Mouse (Mus musculus) limb, embryonic 14.5 days (tissue): ENCODE measurements at regions not wholly inside any gene's neighbourhood (a gene's known extent, or its start where the extent isn't known, plus 50 kb on each side); places are given as distances from the start of the nearest gene placed in this dataset.
A peak's percentile ranks its signal among the peaks of the same experiment; 100 is the strongest.

ENCODE experiments used
- ATAC-seq: fragments of 200-750 bp; cut with Nextera tagmentation; 2 replicates; pipeline ENCODE4 v1.8.0; 2017; ENCODE audit warnings: low read depth, moderate number of reproducible peaks, moderate TSS enrichment; ENCODE audit not compliant: low FRiP score
- DNase-seq: peaks from one replicate; pipeline ENCODE4 v3.0.0-alpha.2; 2015; ENCODE audit warnings: low spot score
- H3K27ac ChIP-seq: fragments of 300-500 bp; sonication (generic); replicated peaks from 2 replicates; pipeline ENCODE4 v1.5.1; 2014; ENCODE audit warnings: low read depth, mild to moderate bottlenecking, low read length, moderate library complexity, mixed read lengths
- H3K27me3 ChIP-seq: fragments of 300-500 bp; sonication (generic); 2 replicates; pipeline ENCODE4 v1.6.1; 2014; ENCODE audit warnings: low read length, mixed read lengths; ENCODE audit not compliant: control insufficient read depth, insufficient read depth
- H3K36me3 ChIP-seq: fragments of 300-500 bp; sonication (generic); 2 replicates; pipeline ENCODE4 v1.6.1; 2014; ENCODE audit warnings: mild to moderate bottlenecking, low read length, moderate library complexity, mixed read lengths; ENCODE audit not compliant: control insufficient read depth, insufficient read depth
- H3K4me1 ChIP-seq: fragments of 300-500 bp; sonication (generic); 2 replicates; pipeline ENCODE4 v1.6.1; 2014; ENCODE audit warnings: antibody characterized with exemption, low read length, mixed read lengths; ENCODE audit not compliant: control insufficient read depth, insufficient read depth
- H3K4me2 ChIP-seq: fragments of 300-500 bp; sonication (generic); replicated peaks from 2 replicates; pipeline ENCODE4 v1.6.1; 2014; ENCODE audit warnings: low read depth, mild to moderate bottlenecking, low read length, moderate library complexity; ENCODE audit not compliant: severe bottlenecking
- H3K4me3 ChIP-seq: fragments of 300-500 bp; sonication (generic); replicated peaks from 2 replicates; pipeline ENCODE4 v1.5.1; 2014; ENCODE audit warnings: low read length
- H3K9ac ChIP-seq: fragments of 300-500 bp; sonication (generic); 2 replicates; pipeline ENCODE4 v1.6.1; 2014; ENCODE audit warnings: mild to moderate bottlenecking, low read depth, low read length, moderate library complexity; ENCODE audit not compliant: severe bottlenecking
- H3K9me3 ChIP-seq: fragments of 300-500 bp; sonication (generic); 2 replicates; pipeline ENCODE4 v1.6.1; 2016; ENCODE audit warnings: low read length; ENCODE audit not compliant: control insufficient read depth
- POLR2A ChIP-seq: fragments of 200-500 bp; IDR thresholded peaks from 2 replicates; pipeline ENCODE4 v1.8.0; 2012; ENCODE audit warnings: inconsistent platforms, mild to moderate bottlenecking, moderate library complexity, borderline replicate concordance; ENCODE audit not compliant: insufficient read depth, insufficient read length; ENCODE audit errors: extremely low read depth
- WGBS: fragments of 180-500 bp; shearing (Covaris S2); extraction: QIAGEN DNeasy Blood & Tissue Kit; methylation state at CpG from one replicate; pipeline ENCODE4 v1.1.7; 2014; 5-methylcytosine and 5-hydroxymethylcytosine counted together

- H3K4me2 ChIP-seq: peak overlapping the region; percentile 10
- peaks cover 36% of the 10 kb centered on the region for H3K4me1 ChIP-seq
- no peak overlapping the region for H3K9ac ChIP-seq
- H3K27ac ChIP-seq: no peak overlapping the region
- no peak for DNase-seq
- WGBS: 24% methylated on average over 7 of the region's 7 CpGs
- ATAC-seq: no peak
- H3K27me3 ChIP-seq: no peaks in the 10 kb centered on the region; the same call in 1 of the 2 replicates
- no peak overlapping the region for H3K4me3 ChIP-seq
- TF ChIP-seq POLR2A: no peak
- H3K9me3 ChIP-seq: no peaks in the 10 kb centered on the region
- no peaks in the 10 kb centered on the region for H3K36me3 ChIP-seq
Observed at GRCm38 (mm10) chr13:32492566-32492965, 154.0 kb upstream of the Gmds start.

- ATAC-seq: peak; percentile 81
Observed at GRCm38 (mm10) chr13:32481444-32482058, 143.0 kb upstream of the Gmds start.

GRCm38 (mm10) chr13:32480029-32480428, 141.5 kb upstream of the Gmds start:
- no peak overlapping the region for H3K4me3 ChIP-seq
- whole genome bisulfite sequencing: 18% methylated on average over 4 of the region's 4 CpGs
- H3K9ac ChIP-seq: no peak overlapping the region
- no peaks in the 10 kb centered on the region for H3K36me3 ChIP-seq
- TF ChIP-seq POLR2A: no peak
- ATAC-seq (peak; percentile 14; the same call in 1 of the 2 replicates), DNase-seq (peak; percentile 55)
- no peaks in the 10 kb centered on the region for H3K9me3 ChIP-seq
- H3K4me2 ChIP-seq: no peak overlapping the region
- H3K4me1 ChIP-seq: peaks cover 32% of the 10 kb centered on the region
- H3K27me3 ChIP-seq: no peaks in the 10 kb centered on the region
- H3K27ac ChIP-seq: no peak overlapping the region

More at GRCm38 (mm10) chr13:32481444-32482058, 143.0 kb upstream of the Gmds start:
- Histone ChIP-seq H3K9ac (no peak overlapping the region), H3K27me3 (no peaks in the 10 kb centered on the region), H3K4me1 (peaks cover 32% of the 10 kb centered on the region), H3K36me3 (no peaks in the 10 kb centered on the region), H3K4me2 (no peak overlapping the region), H3K27ac (no peak overlapping the region), H3K9me3 (no peaks in the 10 kb centered on the region), H3K4me3 (no peak overlapping the region)
- no peak for TF ChIP-seq POLR2A
- WGBS: 24% methylated on average over 8 of the region's 8 CpGs
- no peak for DNase-seq

DNA sequence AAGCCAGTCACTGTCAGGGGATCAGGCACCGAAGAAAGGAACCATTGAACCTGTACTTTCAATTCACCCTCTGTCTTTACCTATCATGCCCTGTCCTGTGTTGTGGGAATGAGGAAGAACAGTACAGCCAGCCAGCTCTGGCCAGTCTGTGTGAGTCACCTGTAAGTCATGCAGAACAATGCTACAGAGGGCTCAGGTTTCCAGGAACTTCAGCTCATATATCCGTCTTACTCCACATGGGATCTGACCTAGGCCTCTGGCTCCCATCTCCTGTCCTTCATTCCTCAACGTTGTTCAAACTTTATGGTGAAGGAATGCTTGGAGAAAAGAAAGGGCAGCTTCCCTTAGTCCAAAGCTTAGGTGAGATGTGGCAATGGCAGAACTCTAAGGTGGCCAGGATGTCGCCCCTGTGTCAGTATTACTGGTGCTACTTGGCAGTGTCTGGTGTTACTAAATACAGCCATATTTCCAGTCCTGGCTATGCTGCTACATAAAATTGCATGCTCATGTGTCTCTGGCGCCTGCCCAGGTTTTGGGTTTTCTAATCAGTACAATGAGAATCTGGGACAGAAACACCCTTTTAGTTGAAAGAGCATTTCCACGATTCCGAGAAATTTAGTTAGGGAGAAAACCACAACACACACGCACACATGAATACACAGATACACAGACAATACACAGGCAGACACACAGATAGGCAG, 140.7 kb upstream of the Gmds start:
- 61% methylated on average over 8 of the region's 8 CpGs for WGBS
- Histone ChIP-seq H3K27me3 (no peaks in the 10 kb centered on the region), H3K27ac (no peak overlapping the region), H3K4me2 (no peak overlapping the region), H3K9me3 (no peaks in the 10 kb centered on the region), H3K36me3 (no peaks in the 10 kb centered on the region), H3K4me1 (peaks cover 32% of the 10 kb centered on the region), H3K4me3 (no peak overlapping the region), H3K9ac (no peak overlapping the region)
- ATAC-seq (no peak), DNase-seq (no peak)
- TF ChIP-seq POLR2A: no peak

DNA sequence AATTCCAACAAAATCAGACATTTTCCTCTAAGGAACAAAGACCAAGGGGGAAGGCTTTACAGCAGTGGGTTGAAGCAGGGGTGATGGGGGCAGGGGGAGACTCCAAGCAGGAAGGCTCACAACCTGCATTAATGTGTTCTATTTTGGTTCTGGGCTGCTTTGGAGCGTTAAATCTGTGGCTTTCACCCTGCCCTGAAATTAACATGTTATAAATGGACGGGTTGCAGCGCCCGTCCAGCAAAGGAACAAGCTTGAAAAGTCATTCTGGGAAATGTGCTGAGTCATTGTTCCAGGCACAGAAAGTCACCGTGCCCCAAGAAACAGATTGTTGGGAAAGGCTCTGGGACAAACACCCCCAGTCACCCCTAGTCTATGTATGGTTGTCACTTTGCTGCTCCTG, 127.2 kb upstream of the Gmds start:
- 38% methylated on average over 5 of the region's 5 CpGs for WGBS
- H3K27ac ChIP-seq: no peak overlapping the region
- H3K4me1 ChIP-seq: peaks cover 16% of the 10 kb centered on the region
- ATAC-seq (no peak), DNase-seq (no peak)
- no peaks in the 10 kb centered on the region for H3K36me3 ChIP-seq
- H3K4me3 ChIP-seq: no peak overlapping the region
- H3K4me2 ChIP-seq: no peak overlapping the region
- TF ChIP-seq POLR2A: no peak
- H3K9ac ChIP-seq: no peak overlapping the region
- no peaks in the 10 kb centered on the region for H3K27me3 ChIP-seq
- no peaks in the 10 kb centered on the region for H3K9me3 ChIP-seq
